Mouse (Mus musculus) urinary bladder, adult 2 months (tissue): Measurements from ENCODE around the gene Ppp2r5a. TPM values are rescaled to one million over a fixed set of nuclear protein-coding genes. Genes with fewer than 3 reads are reported as not detected.

Experiments used
- DNase-seq: peaks from one replicate; pipeline ENCODE4 v3.0.0; 2022; ENCODE audit warnings: low spot score
- polyA plus RNA-seq: library from polyadenylated mRNA; depleted of rRNA; stranded (reverse); fragments of >200 nt; gene quantifications from 2 replicates; pipeline ENCODE4 v1.2.3, GENCODE M21; 2012

Gene Ppp2r5a
- polyA plus RNA-seq, 1 experiment = 71.1 TPM

GRCm38 (mm10) chr1:191418936-191419335, 15.9 kb upstream of the Ppp2r5a start:
- no peak for DNase-seq

- DNase-seq = peak; percentile 14
Measured at GRCm38 (mm10) chr1:191417111-191417510, 14.0 kb upstream of the Ppp2r5a start.

DNA sequence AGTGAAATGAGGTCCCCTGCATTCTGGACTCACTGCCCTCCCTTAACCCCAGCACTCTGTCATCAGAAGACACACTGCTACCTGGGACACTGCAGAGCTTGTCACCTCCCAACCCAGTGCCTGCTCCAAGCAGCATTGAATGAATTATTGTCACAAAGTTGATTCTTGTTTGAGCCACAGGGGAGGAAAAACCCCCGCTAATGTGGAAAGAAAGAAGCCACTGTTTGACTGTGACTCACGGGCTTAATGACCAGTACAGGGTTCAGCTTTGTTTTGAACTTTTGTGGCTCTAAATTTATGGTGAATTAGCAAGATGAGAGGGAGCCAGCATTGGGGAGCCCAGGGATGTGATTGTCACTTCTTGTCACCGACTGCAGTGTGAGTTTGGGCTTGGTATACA, 13.5 kb upstream of the Ppp2r5a start:
- no peak for DNase-seq

- no peak for DNase-seq
Measured at GRCm38 (mm10) chr1:191414432-191414831, 11.4 kb upstream of the Ppp2r5a start.

DNA sequence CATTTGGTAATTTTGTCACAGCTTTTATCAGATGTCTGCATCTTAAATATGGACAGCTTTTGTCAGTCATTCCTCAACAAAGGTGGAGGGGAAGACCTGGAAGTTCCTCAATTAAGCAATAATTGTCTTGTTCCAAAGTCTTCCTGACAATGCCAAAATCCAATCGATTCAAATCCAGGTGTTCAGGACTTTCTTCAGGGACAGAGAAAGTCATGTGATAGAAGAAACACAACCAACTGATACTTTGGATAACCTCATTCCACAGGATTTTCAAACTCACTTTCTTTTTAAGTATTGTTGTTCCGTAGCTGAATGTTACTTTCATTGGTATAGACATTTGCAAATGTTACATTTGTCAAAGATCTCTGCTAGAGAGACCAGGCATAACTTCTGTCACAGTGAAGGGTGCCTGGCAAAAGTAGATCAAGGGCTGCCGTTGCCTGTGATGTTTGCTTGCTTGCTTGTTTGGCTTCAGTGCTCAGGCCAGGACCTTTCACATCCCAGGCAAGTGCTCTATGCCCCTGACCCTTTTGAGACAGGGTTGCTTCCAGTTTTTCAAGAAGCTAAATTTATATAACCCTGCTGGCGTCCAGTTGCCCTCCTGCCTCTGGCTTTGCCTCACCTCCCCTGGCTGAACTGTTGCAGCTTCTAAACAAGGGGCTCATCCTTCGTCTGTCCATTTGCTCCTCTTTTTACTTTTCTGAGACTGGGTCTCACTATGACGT, 10.8 kb upstream of the Ppp2r5a start:
- no peak for DNase-seq

GRCm38 (mm10) chr1:191410294-191411036, 7.4 kb upstream of the Ppp2r5a start:
- DNase-seq = no peak

DNA sequence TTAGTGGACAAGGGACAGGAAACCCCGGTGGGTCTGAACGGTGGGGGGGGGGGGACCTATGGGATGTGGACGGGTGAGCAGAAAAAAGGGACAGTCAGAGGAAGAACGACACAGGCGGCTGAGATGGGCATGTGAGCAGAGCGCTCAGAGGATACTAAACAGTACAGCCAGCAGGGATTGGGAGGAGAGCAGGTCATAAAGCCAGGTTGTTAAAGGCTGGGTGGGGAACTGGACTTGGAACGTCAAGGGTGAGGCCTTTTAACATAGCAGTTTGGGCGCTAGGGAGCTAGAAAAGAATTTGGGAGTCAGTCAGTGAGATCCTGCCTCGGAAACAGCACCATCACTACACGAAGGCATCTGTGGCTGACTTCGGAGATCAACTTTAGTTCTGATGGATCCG, 4.2 kb upstream of the Ppp2r5a start:
- DNase-seq = no peak

GRCm38 (mm10) chr1:191406516-191406915, 3.4 kb upstream of the Ppp2r5a start:
- DNase-seq = no peak

DNA sequence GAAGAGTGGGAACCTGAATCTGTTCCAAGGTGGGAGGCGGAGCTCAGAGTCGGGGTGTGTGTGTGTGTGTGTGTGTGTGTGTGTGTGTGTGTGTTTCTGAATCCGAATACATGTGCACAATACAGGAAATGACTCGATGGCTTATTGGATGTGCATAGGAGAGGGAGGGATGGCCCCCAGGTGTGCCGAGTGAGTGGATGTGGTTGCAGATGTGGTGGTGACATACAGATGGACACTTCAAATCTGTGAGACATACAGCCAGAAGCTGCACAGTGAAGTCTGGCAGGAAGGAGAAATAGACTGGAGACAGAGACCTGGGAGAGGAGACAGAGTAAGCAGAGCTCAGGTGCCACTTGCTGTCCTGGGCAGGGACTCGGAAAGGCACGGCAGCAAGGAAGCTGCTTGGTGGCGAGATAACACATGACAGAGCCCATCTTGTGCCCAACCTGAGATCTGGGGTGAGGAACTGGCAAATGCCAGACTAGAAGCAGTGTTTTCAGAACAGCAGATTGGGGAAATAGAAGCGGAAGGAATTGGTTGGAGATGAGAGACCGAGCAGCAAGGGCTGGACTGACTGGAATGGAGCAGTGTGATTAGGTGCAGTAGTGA, 1.8 kb upstream of the Ppp2r5a start:
- no peak for DNase-seq

- no peak for DNase-seq
Measured at GRCm38 (mm10) chr1:191404301-191404700, 1.2 kb upstream of the Ppp2r5a start.

- DNase-seq = no peak
Measured at GRCm38 (mm10) chr1:191402506-191402905, 566 bp downstream of the Ppp2r5a start.

GRCm38 (mm10) chr1:191396897-191397849, 5.9 kb downstream of the Ppp2r5a start:
- DNase-seq = peak; percentile 99

GRCm38 (mm10) chr1:191396446-191396845, 6.6 kb downstream of the Ppp2r5a start:
- DNase-seq = no peak

GRCm38 (mm10) chr1:191395871-191396433, 7.1 kb downstream of the Ppp2r5a start:
- peak; percentile 70 for DNase-seq

- no peak for DNase-seq
Measured at GRCm38 (mm10) chr1:191395200-191395599, 7.9 kb downstream of the Ppp2r5a start.

- DNase-seq = no peak
Measured at GRCm38 (mm10) chr1:191394126-191394525, 8.9 kb downstream of the Ppp2r5a start.

DNA sequence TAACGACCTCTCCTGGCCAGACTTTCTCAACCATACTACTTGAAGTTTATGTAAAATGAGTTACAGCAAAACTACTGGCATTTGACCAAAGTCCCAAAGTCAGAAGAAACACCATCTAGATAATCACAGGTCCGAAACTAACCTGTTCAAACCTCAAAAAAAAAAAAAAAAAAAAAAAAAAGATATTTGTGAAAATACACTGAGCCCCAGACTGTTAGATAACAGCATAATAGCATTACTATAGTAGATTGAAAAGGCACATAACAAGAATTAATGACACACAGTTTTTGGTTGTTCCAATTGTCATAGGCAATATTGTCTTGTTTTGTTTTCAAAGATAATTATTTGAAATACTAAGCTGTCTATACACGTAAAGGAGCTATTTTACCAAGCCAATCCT, 9.5 kb downstream of the Ppp2r5a start:
- DNase-seq = no peak

- DNase-seq = no peak
Measured at GRCm38 (mm10) chr1:191391311-191391710, 11.8 kb downstream of the Ppp2r5a start.

DNA sequence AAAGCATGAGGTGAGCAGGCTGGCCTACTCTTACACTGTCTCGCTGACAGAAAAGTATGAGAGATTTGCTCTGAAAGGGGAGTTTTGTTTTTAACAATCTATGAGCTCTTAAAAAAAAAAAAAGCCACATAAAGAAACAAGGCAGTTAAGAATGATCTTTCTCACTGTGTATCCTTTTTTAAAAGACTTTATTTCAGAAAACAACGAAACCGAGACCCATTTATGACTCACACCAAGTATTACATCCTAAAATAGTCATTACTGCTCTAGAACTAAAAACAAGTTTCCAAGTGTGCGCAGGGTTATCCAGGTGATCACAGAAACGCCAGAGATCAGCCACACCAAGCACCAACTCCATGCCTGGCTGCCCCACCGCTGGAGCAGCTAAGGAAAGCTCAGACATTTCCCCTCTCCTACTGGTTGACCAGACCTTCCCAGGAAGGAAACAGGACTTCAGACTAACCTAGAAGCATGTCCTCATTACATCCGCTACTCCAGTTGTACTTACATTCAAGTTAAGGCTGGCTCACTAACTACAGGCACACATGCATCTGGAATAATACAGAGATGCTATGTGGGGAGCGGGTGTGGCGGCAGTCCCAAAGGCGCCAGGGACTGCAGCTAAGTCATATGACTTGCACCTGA, 18.2 kb downstream of the Ppp2r5a start:
- no peak for DNase-seq

GRCm38 (mm10) chr1:191381955-191382736, 20.9 kb downstream of the Ppp2r5a start:
- DNase-seq = no peak
